Mouse (Mus musculus) fibroblast of lung, adult 2 months (primary cell): ENCODE measurements around the gene Smap1.

Experiments used
- DNase-seq: peaks from one replicate; pipeline ENCODE4 v3.0.0-alpha.2; 2011; ENCODE audit warnings: low read depth

Smap1 gene

GRCm38 (mm10) chr1:23920275-23920674 is 1.8 kb downstream of the Smap1 start:
- no peak for DNase-seq

GRCm38 (mm10) chr1:23919086-23919485 is 3.0 kb downstream of the Smap1 start:
- DNase-seq = no peak

- no peak for DNase-seq
These were observed 6.6 kb downstream of the Smap1 start for GRCm38 (mm10) chr1:23915483-23915882.

- DNase-seq = no peak
These were observed 9.1 kb downstream of the Smap1 start for GRCm38 (mm10) chr1:23912988-23913387.

- DNase-seq = no peak
These were observed 16.0 kb downstream of the Smap1 start for GRCm38 (mm10) chr1:23906082-23906481.

GRCm38 (mm10) chr1:23903340-23903739 is 18.8 kb downstream of the Smap1 start:
- DNase-seq = no peak

GRCm38 (mm10) chr1:23902736-23903135 is 19.4 kb downstream of the Smap1 start:
- DNase-seq = no peak

- DNase-seq = no peak
These were observed 22.5 kb downstream of the Smap1 start for GRCm38 (mm10) chr1:23899647-23900020.

GRCm38 (mm10) chr1:23899020-23899646 is 23.0 kb downstream of the Smap1 start:
- DNase-seq = no peak

- no peak for DNase-seq
These were observed 30.0 kb downstream of the Smap1 start for GRCm38 (mm10) chr1:23892072-23892471.

GRCm38 (mm10) chr1:23884914-23885313 is 37.2 kb downstream of the Smap1 start:
- DNase-seq = no peak

- no peak for DNase-seq
These were observed 37.9 kb downstream of the Smap1 start for GRCm38 (mm10) chr1:23884087-23884668.

GRCm38 (mm10) chr1:23882681-23883080 is 39.4 kb downstream of the Smap1 start:
- no peak for DNase-seq

- DNase-seq = no peak
These were observed 49.9 kb downstream of the Smap1 start for GRCm38 (mm10) chr1:23872194-23872593.

- DNase-seq = no peak
These were observed 54.7 kb downstream of the Smap1 start for GRCm38 (mm10) chr1:23867350-23867862.

- no peak for DNase-seq
These were observed 56.6 kb downstream of the Smap1 start for GRCm38 (mm10) chr1:23865566-23865965.

GRCm38 (mm10) chr1:23860944-23861343 is 61.2 kb downstream of the Smap1 start:
- DNase-seq = no peak

- no peak for DNase-seq
These were observed 66.5 kb downstream of the Smap1 start for GRCm38 (mm10) chr1:23855623-23856022.

GRCm38 (mm10) chr1:23846044-23846680 is 76.0 kb downstream of the Smap1 start:
- DNase-seq = no peak

- no peak for DNase-seq
These were observed 77.1 kb downstream of the Smap1 start for GRCm38 (mm10) chr1:23845007-23845406.

GRCm38 (mm10) chr1:23843790-23844189 is 78.3 kb downstream of the Smap1 start:
- no peak for DNase-seq

- no peak for DNase-seq
These were observed 79.5 kb downstream of the Smap1 start for GRCm38 (mm10) chr1:23842629-23843028.

GRCm38 (mm10) chr1:23840924-23841323 is 81.2 kb downstream of the Smap1 start:
- no peak for DNase-seq
